Mouse (Mus musculus) CH12.LX (cell line): ENCODE results near the gene Gm20662. TPM values are rescaled to one million over a fixed set of nuclear protein-coding genes. Genes with fewer than 3 reads are reported as not detected.

Experiments used
- DNase-seq: peaks from one replicate; pipeline ENCODE4 v3.0.0-alpha.2; 2013; ENCODE audit errors: extremely low read depth
- H3K27ac ChIP-seq: 2 replicates; pipeline ENCODE4 v1.5.1; 2012; ENCODE audit warnings: low read depth, mild to moderate bottlenecking, control low read depth, moderate library complexity; ENCODE audit not compliant: insufficient read depth
- H3K27me3 ChIP-seq: replicated peaks from 2 replicates; pipeline ENCODE3; 2012; ENCODE audit warnings: inconsistent platforms
- H3K36me3 ChIP-seq, 2 experiments: replicated peaks in 1 of 2; 2 replicates each; pipeline versions ENCODE3 to v1.6.1; 2012; ENCODE audit warnings: inconsistent platforms in 1 of 2, low read length in 1 of 2, mild to moderate bottlenecking in 1 of 2, mixed read lengths in 1 of 2, moderate library complexity in 1 of 2; ENCODE audit not compliant: control insufficient read depth in 1 of 2, insufficient read depth in 1 of 2
- H3K4me1 ChIP-seq, 2 experiments: 2 replicates each; pipeline ENCODE4 v1.6.1; 2012; ENCODE audit warnings: inconsistent platforms in 1 of 2, moderate library complexity in 1 of 2; ENCODE audit not compliant: insufficient read depth in 2 of 2, control insufficient read depth in 1 of 2
- H3K4me2 ChIP-seq: 2 replicates; pipeline ENCODE4 v1.6.1; 2012; ENCODE audit warnings: low read depth, mild to moderate bottlenecking, control low read depth; ENCODE audit not compliant: poor library complexity, insufficient read depth, severe bottlenecking
- H3K4me3 ChIP-seq, 3 experiments: fragments of 150-350 bp in 1 of 3; sonication (generic) in 1 of 3; replicated peaks in 1 of 3; 2 replicates each; pipeline versions ENCODE3 to v1.5.1; 2011 to 2012; ENCODE audit warnings: low read depth in 2 of 3, low read length in 2 of 3, mild to moderate bottlenecking in 2 of 3, moderate library complexity in 2 of 3, control low read depth in 1 of 3, improper control_type of control experiment in 1 of 3, inconsistent platforms in 1 of 3, mixed read lengths in 1 of 3; ENCODE audit not compliant: poor library complexity in 1 of 3
- H3K79me2 ChIP-seq: replicated peaks from 2 replicates; pipeline ENCODE4 v1.6.1; 2012; ENCODE audit warnings: mild to moderate bottlenecking, moderate library complexity; ENCODE audit not compliant: control insufficient read depth, poor library complexity, insufficient read depth, severe bottlenecking; ENCODE audit errors: extremely low read depth
- H3K9ac ChIP-seq: 2 replicates; pipeline ENCODE4 v1.6.1; 2012; ENCODE audit warnings: low read depth, mild to moderate bottlenecking, control low read depth, moderate library complexity; ENCODE audit not compliant: insufficient read depth
- H3K9me3 ChIP-seq: replicated peaks from 2 replicates; pipeline ENCODE3; 2012; ENCODE audit warnings: low read length, inconsistent platforms, mixed read lengths
- HCFC1 ChIP-seq: IDR thresholded peaks from 2 replicates; pipeline ENCODE4 v1.6.1; 2012; ENCODE audit warnings: low read depth, mild to moderate bottlenecking, inconsistent platforms, low read length, improper control_type of control experiment
- IRF4 ChIP-seq: IDR thresholded peaks from 2 replicates; pipeline ENCODE4 v1.6.1; 2014; ENCODE audit warnings: low read depth, mild to moderate bottlenecking, inconsistent platforms, low read length, improper control_type of control experiment
- JUN ChIP-seq: IDR thresholded peaks from 2 replicates; pipeline ENCODE4 v1.6.1; 2011; ENCODE audit warnings: low read depth, mild to moderate bottlenecking, low read length, improper control_type of control experiment, moderate library complexity; ENCODE audit not compliant: insufficient read depth
- MAFK ChIP-seq: IDR thresholded peaks from 2 replicates; pipeline ENCODE4 v1.6.1; 2011; ENCODE audit warnings: low read length, improper control_type of control experiment; ENCODE audit not compliant: insufficient replicate concordance
- MAX ChIP-seq: IDR thresholded peaks from 2 replicates; pipeline ENCODE4 v1.6.1; 2011; ENCODE audit warnings: low read length, improper control_type of control experiment
- MEF2A ChIP-seq: IDR thresholded peaks from 2 replicates; pipeline ENCODE4 v1.6.1; 2014; ENCODE audit warnings: low read depth, mild to moderate bottlenecking, inconsistent platforms, low read length, improper control_type of control experiment, borderline replicate concordance
- MXI1 ChIP-seq: IDR thresholded peaks from 2 replicates; pipeline ENCODE4 v1.6.1; 2011; ENCODE audit warnings: mild to moderate bottlenecking, low read depth, low read length, improper control_type of control experiment
- MYC ChIP-seq: IDR thresholded peaks from 2 replicates; pipeline ENCODE4 v1.6.1; 2011; ENCODE audit warnings: low read depth, mild to moderate bottlenecking, improper control_type of control experiment, low read length
- NELFE ChIP-seq: IDR thresholded peaks from 2 replicates; pipeline ENCODE4 v1.6.1; 2011; ENCODE audit warnings: low read depth, low read length, improper control_type of control experiment
- NRF1 ChIP-seq: IDR thresholded peaks from 2 replicates; pipeline ENCODE4 v1.6.1; 2014; ENCODE audit warnings: low read depth, mild to moderate bottlenecking, inconsistent platforms, low read length, improper control_type of control experiment, moderate library complexity
- POLR2A ChIP-seq: IDR thresholded peaks from 2 replicates; pipeline ENCODE4 v1.6.1; 2011; ENCODE audit warnings: low read depth, mild to moderate bottlenecking, improper control_type of control experiment, low read length
- RAD21 ChIP-seq: IDR thresholded peaks from 2 replicates; pipeline ENCODE4 v1.6.1; 2011; ENCODE audit warnings: low read depth, mild to moderate bottlenecking, low read length, improper control_type of control experiment, moderate library complexity
- TCF12 ChIP-seq: IDR thresholded peaks from 2 replicates; pipeline ENCODE4 v1.6.1; 2014; ENCODE audit warnings: low read depth, mild to moderate bottlenecking, inconsistent platforms, low read length, improper control_type of control experiment
- UBTF ChIP-seq: IDR thresholded peaks from 2 replicates; pipeline ENCODE4 v1.6.1; 2012; ENCODE audit warnings: low read depth, mild to moderate bottlenecking, inconsistent platforms, low read length, improper control_type of control experiment, moderate library complexity
- ZC3H11A ChIP-seq: IDR thresholded peaks from 2 replicates; pipeline ENCODE4 v1.6.1; 2012; ENCODE audit warnings: low read depth, mild to moderate bottlenecking, inconsistent platforms, low read length, improper control_type of control experiment
- ZKSCAN1 ChIP-seq: IDR thresholded peaks from 2 replicates; pipeline ENCODE4 v1.6.1; 2012; ENCODE audit warnings: low read depth, inconsistent platforms, low read length, improper control_type of control experiment, borderline replicate concordance
- dilution Hi-C: fragments of 300-500 bp; cut with MboI; formaldehyde crosslinking; loops from 2 replicates; pipeline ENCODE4 v1.14.3; 2020; ENCODE audit warnings: low sequenced_read_pairs; ENCODE audit not compliant: extremely low pct_unique_long_range_greater_than_20kb, extremely low pct_ligation_motif_present
- in situ Hi-C: fragments of 300-500 bp; cut with MboI; formaldehyde crosslinking; loops from 3 replicates; pipeline ENCODE4 v1.14.3; 2019; ENCODE audit warnings: low sequenced_read_pairs, low pct_ligation_motif_present, low pct_unique_long_range_greater_than_20kb, mixed read lengths
- polyA plus RNA-seq: library from polyadenylated mRNA; unstranded; fragments of >175 nt; gene quantifications from 2 replicates; pipeline ENCODE4 v1.2.1, GENCODE M21; 2012; ENCODE audit warnings: low read depth; ENCODE audit not compliant: insufficient read length
- total RNA-seq, 2 experiments: library from RNA; depleted of rRNA; stranded (reverse); fragments of 300-350 nt in 1 of 2; fragments of >200 nt in 1 of 2; gene quantifications; 2 replicates each; pipeline ENCODE4 v1.2.3; 2012 to 2014

Gm20662 gene
- total and polyA plus RNA-seq, 3 experiments: 0.31 to 1.2 TPM; not detected in 1

- H3K36me3 ChIP-seq: peaks cover 43 to 64% of the 10 kb centered on the region in 2 experiments
- DNase-seq: no peak
- peaks cover 3% of the 10 kb centered on the region for H3K9me3 ChIP-seq
- H3K4me1 ChIP-seq: no peaks in the 10 kb centered on the region
- H3K4me2 ChIP-seq: no peak overlapping the region
- no peak for TF ChIP-seq NRF1
- no peak for TF ChIP-seq POLR2A
- TF ChIP-seq MEF2A: no peak
- TF ChIP-seq MAX: no peak
- no peak for TF ChIP-seq RAD21
- no peak for TF ChIP-seq NELFE
- TF ChIP-seq ZC3H11A: no peak
- TF ChIP-seq IRF4: no peak
- no peak for TF ChIP-seq MYC
- TF ChIP-seq TCF12: no peak
- no peak for TF ChIP-seq HCFC1
- no peak for TF ChIP-seq MAFK
- no peak for TF ChIP-seq JUN
- no peaks in the 10 kb centered on the region for H3K27me3 ChIP-seq
- H3K4me3 ChIP-seq: no peak overlapping the region
- dilution Hi-C loops (no loop called here), in situ Hi-C loops (no loop called here)
- no peaks in the 10 kb centered on the region; the same call in 1 of the 2 replicates for H3K79me2 ChIP-seq
- no peak overlapping the region for H3K27ac ChIP-seq
- H3K9ac ChIP-seq: no peak overlapping the region
Observed at GRCm38 (mm10) chr9:108027867-108028266, 31.7 kb downstream of the Gm20662 start.

- Histone ChIP-seq H3K4me3 (no peak overlapping the region), H3K9me3 (peaks cover 3% of the 10 kb centered on the region), H3K9ac (no peak overlapping the region), H3K4me2 (no peak overlapping the region), H3K27ac (no peak overlapping the region), H3K79me2 (peaks cover 3% of the 10 kb centered on the region; the same call in 1 of the 2 replicates), H3K27me3 (no peaks in the 10 kb centered on the region), H3K4me1 (peaks cover 7 to 30% of the 10 kb centered on the region in 2 experiments), H3K36me3 (peaks cover 20 to 43% of the 10 kb centered on the region in 2 experiments)
- dilution Hi-C loops (no loop called here), in situ Hi-C loops (no loop called here)
- TF ChIP-seq IRF4 (no peak), UBTF (no peak), ZKSCAN1 (no peak), MXI1 (no peak), NRF1 (no peak)
- DNase-seq: no peak
Observed at GRCm38 (mm10) chr9:108032126-108032525, 36.0 kb downstream of the Gm20662 start.
